Mouse (Mus musculus) kidney, embryonic 16.5 days (tissue): ENCODE measurements at regions not wholly inside any gene's neighbourhood (a gene's known extent, or its start where the extent isn't known, plus 50 kb on each side); places are given as distances from the start of the nearest gene placed in this dataset.
A peak's percentile ranks its signal among the peaks of the same experiment; 100 is the strongest.

Experiments
- ATAC-seq: fragments of 200-750 bp; cut with Nextera tagmentation; 2 replicates; pipeline ENCODE4 v1.8.0; 2017; ENCODE audit warnings: moderate TSS enrichment; ENCODE audit not compliant: low FRiP score, low TSS enrichment
- H3K27ac ChIP-seq: fragments of 300-500 bp; sonication (generic); 2 replicates; pipeline ENCODE4 v1.5.1; 2014; ENCODE audit warnings: low read length
- H3K27me3 ChIP-seq: fragments of 300-500 bp; sonication (generic); 2 replicates; pipeline ENCODE4 v1.6.1; 2014; ENCODE audit warnings: low read length, control low read depth, mixed read lengths; ENCODE audit not compliant: insufficient read depth
- H3K36me3 ChIP-seq: fragments of 300-500 bp; sonication (generic); 2 replicates; pipeline ENCODE4 v1.6.1; 2014; ENCODE audit warnings: low read length, control low read depth, mixed read lengths; ENCODE audit not compliant: insufficient read depth
- H3K4me1 ChIP-seq: fragments of 300-500 bp; sonication (generic); 2 replicates; pipeline ENCODE4 v1.6.1; 2014; ENCODE audit warnings: low read length, control low read depth, mixed read lengths; ENCODE audit not compliant: insufficient read depth
- H3K4me2 ChIP-seq: fragments of 300-500 bp; sonication (generic); replicated peaks from 2 replicates; pipeline ENCODE4 v1.6.1; 2014; ENCODE audit warnings: low read depth, low read length
- H3K4me3 ChIP-seq: fragments of 300-500 bp; sonication (generic); 2 replicates; pipeline ENCODE4 v1.5.1; 2014; ENCODE audit warnings: mild to moderate bottlenecking, low read length
- H3K9ac ChIP-seq: fragments of 300-500 bp; sonication (generic); replicated peaks from 2 replicates; pipeline ENCODE4 v1.6.1; 2014; ENCODE audit warnings: low read length
- H3K9me3 ChIP-seq: fragments of 300-500 bp; sonication (generic); 2 replicates; pipeline ENCODE4 v1.6.1; 2016; ENCODE audit warnings: low read length, control low read depth
- WGBS: fragments of 180-500 bp; shearing (Covaris S2); extraction: QIAGEN DNeasy Blood & Tissue Kit; methylation state at CpG from one replicate; pipeline ENCODE4 v1.1.7; 2014; 5-methylcytosine and 5-hydroxymethylcytosine counted together

- H3K4me2 ChIP-seq, result no peak overlapping the region
- H3K9me3 ChIP-seq, result 0 out of 2 replicates have a peak, but pooled peaks cover 4% of the 10 kb centered on the region
- H3K9ac ChIP-seq, result no peak overlapping the region
- H3K27ac ChIP-seq, result no peak overlapping the region
- H3K27me3 ChIP-seq, result no peaks in the 10 kb centered on the region
- WGBS, result 89% methylated on average over 6 of the region's 6 CpGs
- ATAC-seq, result no peak
- no peaks in the 10 kb centered on the region for H3K4me1 ChIP-seq
- no peaks in the 10 kb centered on the region for H3K36me3 ChIP-seq
- no peak overlapping the region for H3K4me3 ChIP-seq
These were observed 98.6 kb upstream of the Atg10 start for GRCm38 (mm10) chr13:91322331-91322730.

- Histone ChIP-seq H3K9ac (no peak overlapping the region), H3K27ac (no peak overlapping the region), H3K9me3 (no peaks in the 10 kb centered on the region), H3K36me3 (no peaks in the 10 kb centered on the region), H3K27me3 (no peaks in the 10 kb centered on the region), H3K4me1 (no peaks in the 10 kb centered on the region), H3K4me3 (no peak overlapping the region), H3K4me2 (no peak overlapping the region)
- WGBS, result 71% methylated on average over 3 of the region's 3 CpGs
- ATAC-seq, result no peak
These were observed 103.1 kb upstream of the Atg10 start for GRCm38 (mm10) chr13:91326834-91327233.

DNA sequence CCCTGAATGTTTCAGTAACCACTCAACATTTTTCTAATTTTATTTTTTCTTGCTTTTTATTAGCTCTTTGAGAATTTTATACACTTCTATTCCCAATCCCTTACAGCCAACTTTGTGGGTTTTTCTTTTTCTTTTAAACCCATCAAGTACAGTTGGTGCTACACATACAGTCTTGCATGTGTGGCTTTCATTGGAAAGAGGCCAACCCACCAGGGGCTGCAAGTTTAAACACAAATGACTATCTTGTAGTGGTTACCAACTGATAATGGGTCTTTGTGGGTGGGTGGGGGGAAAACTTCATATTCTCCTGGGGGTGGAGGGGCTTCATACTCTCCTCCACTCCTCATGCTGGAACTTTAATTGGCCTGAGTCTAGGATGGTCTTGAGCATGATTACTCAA, 110.5 kb upstream of the Atg10 start:
- Histone ChIP-seq H3K9ac (no peak overlapping the region), H3K27me3 (no peaks in the 10 kb centered on the region), H3K4me1 (no peaks in the 10 kb centered on the region), H3K4me2 (no peak overlapping the region), H3K36me3 (no peaks in the 10 kb centered on the region), H3K27ac (no peak overlapping the region), H3K9me3 (peaks cover 4% of the 10 kb centered on the region; the same call in 1 of the 2 replicates), H3K4me3 (no peak overlapping the region)
- no peak for ATAC-seq

- Histone ChIP-seq H3K4me3 (no peak overlapping the region), H3K9ac (no peak overlapping the region), H3K9me3 (no peaks in the 10 kb centered on the region; the same call in 1 of the 2 replicates), H3K4me1 (no peaks in the 10 kb centered on the region), H3K27ac (no peak overlapping the region), H3K36me3 (no peaks in the 10 kb centered on the region), H3K4me2 (no peak overlapping the region), H3K27me3 (no peaks in the 10 kb centered on the region)
- 65% methylated on average over 1 of the region's 1 CpGs for WGBS
- no peak for ATAC-seq
These were observed 115.9 kb upstream of the Ssbp2 start for GRCm38 (mm10) chr13:91344139-91344538.

DNA sequence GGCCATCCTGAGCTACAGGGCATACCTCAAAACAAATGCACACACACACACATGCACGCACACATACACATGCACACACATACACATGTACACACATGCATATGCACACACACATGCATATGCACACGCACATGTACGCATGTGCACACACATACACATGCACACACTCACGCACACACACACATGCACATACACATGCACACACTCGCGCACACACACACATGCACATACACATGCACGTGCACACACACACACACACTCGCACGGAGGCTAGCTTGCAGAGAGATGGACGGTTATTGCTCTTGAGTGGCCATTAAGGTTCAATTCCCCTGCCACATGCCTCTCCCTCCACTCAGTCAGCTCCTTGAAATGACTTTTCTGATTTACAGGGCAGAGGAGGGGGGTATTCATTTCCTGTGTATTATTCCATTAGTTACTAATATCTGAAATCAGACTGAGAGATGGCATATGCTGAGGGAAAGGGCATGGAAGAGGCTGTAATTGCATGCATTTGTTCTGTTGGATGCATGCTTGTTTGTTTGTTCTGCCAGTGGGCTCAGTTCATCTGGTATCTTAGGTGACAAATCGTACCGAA, 111.5 kb upstream of the Ssbp2 start:
- H3K27me3 ChIP-seq, result no peaks in the 10 kb centered on the region
- H3K9me3 ChIP-seq, result no peaks in the 10 kb centered on the region; the same call in 1 of the 2 replicates
- H3K4me3 ChIP-seq, result no peak overlapping the region
- no peaks in the 10 kb centered on the region for H3K36me3 ChIP-seq
- no peak overlapping the region for H3K27ac ChIP-seq
- H3K4me2 ChIP-seq, result no peak overlapping the region
- 85% methylated on average over 12 of the region's 12 CpGs for WGBS
- H3K4me1 ChIP-seq, result no peaks in the 10 kb centered on the region
- H3K9ac ChIP-seq, result no peak overlapping the region
- ATAC-seq, result no peak

GRCm38 (mm10) chr13:91352311-91352710, 107.8 kb upstream of the Ssbp2 start:
- H3K27me3 ChIP-seq, result no peaks in the 10 kb centered on the region
- H3K36me3 ChIP-seq, result no peaks in the 10 kb centered on the region
- no peak overlapping the region for H3K4me2 ChIP-seq
- H3K4me1 ChIP-seq, result no peaks in the 10 kb centered on the region
- WGBS, result 71% methylated on average over 8 of the region's 8 CpGs
- H3K27ac ChIP-seq, result no peak overlapping the region
- no peak overlapping the region for H3K4me3 ChIP-seq
- peak; percentile 69 for ATAC-seq
- no peak overlapping the region for H3K9ac ChIP-seq
- no peaks in the 10 kb centered on the region for H3K9me3 ChIP-seq

DNA sequence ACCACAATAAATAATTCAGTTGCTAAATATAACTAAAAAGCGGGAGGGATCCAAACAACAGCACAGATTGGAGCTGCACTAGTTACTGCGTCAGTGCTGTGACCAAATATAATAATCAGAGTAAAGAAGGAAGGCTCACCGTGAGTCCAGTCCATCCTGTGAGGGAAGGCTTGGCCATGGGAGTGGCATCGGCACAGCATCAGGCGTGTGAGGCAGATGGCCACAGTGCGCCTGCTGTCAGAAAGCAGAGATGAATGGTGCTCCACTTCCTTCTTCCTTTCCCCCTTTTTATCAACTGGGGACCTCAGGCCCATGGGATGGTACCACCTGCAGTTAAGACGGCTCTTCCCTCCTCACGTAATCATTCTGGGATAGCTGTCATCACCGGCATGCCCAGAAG, 103.6 kb upstream of the Ssbp2 start:
- no peaks in the 10 kb centered on the region for H3K9me3 ChIP-seq
- WGBS, result 89% methylated on average over 9 of the region's 9 CpGs
- no peak overlapping the region for H3K4me2 ChIP-seq
- H3K4me1 ChIP-seq, result no peaks in the 10 kb centered on the region
- no peaks in the 10 kb centered on the region for H3K27me3 ChIP-seq
- no peak overlapping the region for H3K27ac ChIP-seq
- no peak overlapping the region for H3K9ac ChIP-seq
- ATAC-seq, result no peak
- H3K4me3 ChIP-seq, result no peak overlapping the region
- no peaks in the 10 kb centered on the region for H3K36me3 ChIP-seq

GRCm38 (mm10) chr13:91360121-91360520, 100.0 kb upstream of the Ssbp2 start:
- Histone ChIP-seq H3K27ac (no peak overlapping the region), H3K4me1 (no peaks in the 10 kb centered on the region), H3K36me3 (no peaks in the 10 kb centered on the region), H3K9ac (no peak overlapping the region), H3K4me3 (no peak overlapping the region), H3K27me3 (no peaks in the 10 kb centered on the region), H3K4me2 (no peak overlapping the region), H3K9me3 (no peaks in the 10 kb centered on the region)
- ATAC-seq, result no peak
- 73% methylated on average over 6 of the region's 6 CpGs for WGBS

DNA sequence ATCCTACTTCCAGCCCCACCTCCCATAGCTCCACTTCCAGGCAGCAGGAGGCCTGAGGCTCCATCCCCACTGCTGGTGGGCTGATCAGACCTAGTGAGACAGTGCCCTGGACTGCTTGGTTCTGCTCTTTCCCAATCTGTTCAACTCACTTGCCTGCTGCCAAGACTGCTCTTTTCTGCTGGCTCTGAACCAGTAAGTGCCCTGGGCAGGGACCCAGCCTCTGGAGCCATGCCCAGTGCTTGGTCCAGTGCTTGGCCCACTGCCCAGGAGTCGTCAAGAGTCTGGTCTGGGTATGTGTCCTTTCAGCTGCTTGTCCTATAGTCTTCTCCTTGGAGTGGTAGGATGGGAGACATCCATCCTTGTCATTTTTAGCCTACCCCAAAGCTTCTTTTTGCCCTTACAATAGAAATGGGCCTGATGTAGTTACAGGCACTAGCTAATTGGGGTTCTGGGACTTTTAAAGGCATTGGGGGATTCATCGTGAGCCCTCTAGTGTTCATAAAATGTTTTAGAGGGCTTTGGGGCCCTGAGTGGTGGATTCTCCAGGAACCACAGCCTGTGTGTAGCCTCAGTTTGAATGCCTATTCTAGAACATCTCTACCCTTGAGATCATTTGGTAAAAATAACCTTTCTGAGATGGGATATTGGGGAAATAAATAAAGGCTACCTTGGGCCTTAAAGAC, 94.7 kb upstream of the Ssbp2 start:
- no peak overlapping the region for H3K4me3 ChIP-seq
- H3K4me2 ChIP-seq, result no peak overlapping the region
- H3K27me3 ChIP-seq, result no peaks in the 10 kb centered on the region
- no peak overlapping the region for H3K9ac ChIP-seq
- H3K36me3 ChIP-seq, result no peaks in the 10 kb centered on the region
- no peak overlapping the region for H3K27ac ChIP-seq
- ATAC-seq, result peak; percentile 58
- H3K9me3 ChIP-seq, result no peaks in the 10 kb centered on the region
- 57% methylated on average over 2 of the region's 2 CpGs for WGBS
- H3K4me1 ChIP-seq, result peaks cover 9% of the 10 kb centered on the region

- no peak overlapping the region for H3K9ac ChIP-seq
- no peak for ATAC-seq
- WGBS, result 71% methylated on average over 4 of the region's 4 CpGs
These were observed 93.5 kb upstream of the Ssbp2 start for GRCm38 (mm10) chr13:91366540-91366939.

More at GRCm38 (mm10) chr13:91366540-91366939, 93.5 kb upstream of the Ssbp2 start:
- no peaks in the 10 kb centered on the region for H3K27me3 ChIP-seq
- H3K9me3 ChIP-seq, result no peaks in the 10 kb centered on the region
- no peak overlapping the region for H3K27ac ChIP-seq
- H3K4me2 ChIP-seq, result no peak overlapping the region
- no peaks in the 10 kb centered on the region for H3K36me3 ChIP-seq
- H3K4me1 ChIP-seq, result peaks cover 15% of the 10 kb centered on the region
- H3K4me3 ChIP-seq, result no peak overlapping the region
